Mouse (Mus musculus) midbrain, embryonic 15.5 days (tissue): ENCODE data around the gene Rpl9-ps1. TPM values are rescaled to one million over a fixed set of nuclear protein-coding genes. Genes with fewer than 3 reads are reported as not detected.

Experiments
- ATAC-seq: fragments of 200-750 bp; cut with Nextera tagmentation; replicated peaks from 2 replicates; pipeline ENCODE4 v1.8.0; 2017; ENCODE audit warnings: moderate TSS enrichment
- H3K27ac ChIP-seq: fragments of 300-500 bp; sonication (generic); 2 replicates; pipeline ENCODE4 v1.5.1; 2015; ENCODE audit warnings: mild to moderate bottlenecking, inconsistent platforms
- H3K27me3 ChIP-seq: fragments of 300-500 bp; sonication (generic); replicated peaks from 2 replicates; pipeline ENCODE4 v1.6.1; 2015; ENCODE audit warnings: inconsistent platforms
- H3K36me3 ChIP-seq: fragments of 300-500 bp; sonication (generic); replicated peaks from 2 replicates; pipeline ENCODE4 v1.6.1; 2015; ENCODE audit warnings: inconsistent platforms
- H3K4me1 ChIP-seq: fragments of 300-500 bp; sonication (generic); 2 replicates; pipeline ENCODE4 v1.6.1; 2015; ENCODE audit warnings: inconsistent platforms
- H3K4me2 ChIP-seq: fragments of 300-500 bp; sonication (generic); 2 replicates; pipeline ENCODE4 v1.6.1; 2015; ENCODE audit warnings: inconsistent platforms, mild to moderate bottlenecking, moderate library complexity
- H3K4me3 ChIP-seq: fragments of 300-500 bp; sonication (generic); 2 replicates; pipeline ENCODE4 v1.5.1; 2015; ENCODE audit warnings: mild to moderate bottlenecking, inconsistent platforms
- H3K9ac ChIP-seq: fragments of 300-500 bp; sonication (generic); 2 replicates; pipeline ENCODE4 v1.6.1; 2015; ENCODE audit warnings: mild to moderate bottlenecking, inconsistent platforms
- H3K9me3 ChIP-seq: fragments of 300-500 bp; sonication (generic); 2 replicates; pipeline ENCODE4 v1.6.1; 2016; ENCODE audit warnings: inconsistent platforms
- WGBS: fragments of 180-500 bp; shearing (Covaris S2); methylation state at CpG from one replicate; pipeline ENCODE4 v1.1.7; 2015; ENCODE audit warnings: mixed read lengths; 5-methylcytosine and 5-hydroxymethylcytosine counted together
- polyA plus RNA-seq: library from polyadenylated mRNA; unstranded; fragments of >200 nt; fragmentation: Nextera tagmentation; extraction: Ambion mirVana; gene quantifications from 2 replicates; pipeline ENCODE4 v1.2.1, GENCODE M21; 2015

Rpl9-ps1 gene
- polyA plus RNA-seq, 1 experiment from 2014 or later: not detected

GRCm38 (mm10) chr11:83640141-83640540 lies 5.3 kb downstream of the Rpl9-ps1 start:
- no peak overlapping the region for H3K27ac ChIP-seq
- H3K9ac ChIP-seq: no peak overlapping the region
- H3K4me3 ChIP-seq: no peak overlapping the region
- no peaks in the 10 kb centered on the region for H3K4me1 ChIP-seq
- no peak overlapping the region for H3K4me2 ChIP-seq
- no peaks in the 10 kb centered on the region for H3K27me3 ChIP-seq
- H3K9me3 ChIP-seq: no peaks in the 10 kb centered on the region
- no peaks in the 10 kb centered on the region for H3K36me3 ChIP-seq
- ATAC-seq: no peak
- WGBS: 89% methylated on average over 5 of the region's 5 CpGs

GRCm38 (mm10) chr11:83639533-83639932 lies 5.9 kb downstream of the Rpl9-ps1 start:
- H3K4me1 ChIP-seq: no peaks in the 10 kb centered on the region
- no peaks in the 10 kb centered on the region for H3K36me3 ChIP-seq
- no peak overlapping the region for H3K4me2 ChIP-seq
- H3K9me3 ChIP-seq: no peaks in the 10 kb centered on the region
- no peak overlapping the region for H3K9ac ChIP-seq
- WGBS: 67% methylated on average over 3 of the region's 3 CpGs
- no peak overlapping the region for H3K27ac ChIP-seq
- no peak overlapping the region for H3K4me3 ChIP-seq
- no peak for ATAC-seq
- no peaks in the 10 kb centered on the region for H3K27me3 ChIP-seq

- H3K9ac ChIP-seq: no peak overlapping the region
- H3K27me3 ChIP-seq: no peaks in the 10 kb centered on the region
- H3K4me2 ChIP-seq: no peak overlapping the region
- no peak overlapping the region for H3K4me3 ChIP-seq
- ATAC-seq: no peak
- H3K9me3 ChIP-seq: no peaks in the 10 kb centered on the region
- no peaks in the 10 kb centered on the region for H3K36me3 ChIP-seq
- WGBS: 55% methylated on average over 2 of the region's 2 CpGs
- no peaks in the 10 kb centered on the region for H3K4me1 ChIP-seq
- no peak overlapping the region for H3K27ac ChIP-seq
Observed at GRCm38 (mm10) chr11:83638934-83639333, 6.5 kb downstream of the Rpl9-ps1 start.

GRCm38 (mm10) chr11:83636742-83637235 lies 8.6 kb downstream of the Rpl9-ps1 start:
- Histone ChIP-seq H3K27ac (no peak overlapping the region), H3K4me2 (no peak overlapping the region), H3K9ac (no peak overlapping the region), H3K9me3 (no peaks in the 10 kb centered on the region), H3K27me3 (no peaks in the 10 kb centered on the region), H3K36me3 (no peaks in the 10 kb centered on the region), H3K4me3 (no peak overlapping the region), H3K4me1 (no peaks in the 10 kb centered on the region)
- ATAC-seq: no peak
- WGBS: 79% methylated on average over 1 of the region's 1 CpGs

GRCm38 (mm10) chr11:83634898-83635297 lies 10.5 kb downstream of the Rpl9-ps1 start:
- Histone ChIP-seq H3K27me3 (no peaks in the 10 kb centered on the region), H3K4me3 (no peak overlapping the region), H3K9ac (no peak overlapping the region), H3K4me2 (no peak overlapping the region), H3K4me1 (no peaks in the 10 kb centered on the region), H3K36me3 (no peaks in the 10 kb centered on the region), H3K27ac (no peak overlapping the region), H3K9me3 (no peaks in the 10 kb centered on the region)
- 94% methylated on average over 2 of the region's 2 CpGs for WGBS
- ATAC-seq: no peak

- H3K4me2 ChIP-seq: no peak overlapping the region
- H3K36me3 ChIP-seq: no peaks in the 10 kb centered on the region
- no peaks in the 10 kb centered on the region for H3K27me3 ChIP-seq
- no peak for ATAC-seq
- no peaks in the 10 kb centered on the region for H3K9me3 ChIP-seq
- no peak overlapping the region for H3K27ac ChIP-seq
- H3K9ac ChIP-seq: no peak overlapping the region
- no peak overlapping the region for H3K4me3 ChIP-seq
- H3K4me1 ChIP-seq: no peaks in the 10 kb centered on the region
- WGBS: 42% methylated on average over 4 of the region's 4 CpGs
Observed at GRCm38 (mm10) chr11:83634425-83634824, 11.0 kb downstream of the Rpl9-ps1 start.

- Histone ChIP-seq H3K9me3 (no peaks in the 10 kb centered on the region), H3K27me3 (no peaks in the 10 kb centered on the region), H3K4me3 (no peak overlapping the region), H3K27ac (no peak overlapping the region), H3K9ac (no peak overlapping the region), H3K4me2 (no peak overlapping the region), H3K4me1 (no peaks in the 10 kb centered on the region), H3K36me3 (no peaks in the 10 kb centered on the region)
- no peak for ATAC-seq
- WGBS: 76% methylated on average over 4 of the region's 4 CpGs
Observed at GRCm38 (mm10) chr11:83632744-83633143, 12.7 kb downstream of the Rpl9-ps1 start.

- no peak overlapping the region for H3K4me2 ChIP-seq
- no peak overlapping the region for H3K27ac ChIP-seq
- no peak overlapping the region for H3K4me3 ChIP-seq
- WGBS: 83% methylated on average over 2 of the region's 2 CpGs
- H3K9ac ChIP-seq: no peak overlapping the region
- no peaks in the 10 kb centered on the region for H3K27me3 ChIP-seq
- ATAC-seq: no peak
- no peaks in the 10 kb centered on the region for H3K9me3 ChIP-seq
- no peaks in the 10 kb centered on the region for H3K36me3 ChIP-seq
- H3K4me1 ChIP-seq: no peaks in the 10 kb centered on the region
Observed at GRCm38 (mm10) chr11:83631065-83631464, 14.4 kb downstream of the Rpl9-ps1 start.

GRCm38 (mm10) chr11:83630630-83631029 lies 14.8 kb downstream of the Rpl9-ps1 start:
- Histone ChIP-seq H3K9ac (no peak overlapping the region), H3K4me2 (no peak overlapping the region), H3K4me3 (no peak overlapping the region), H3K27ac (no peak overlapping the region), H3K9me3 (no peaks in the 10 kb centered on the region), H3K4me1 (no peaks in the 10 kb centered on the region), H3K27me3 (no peaks in the 10 kb centered on the region), H3K36me3 (no peaks in the 10 kb centered on the region)
- WGBS: 92% methylated on average over 1 of the region's 1 CpGs
- no peak for ATAC-seq

- H3K4me3 ChIP-seq: no peak overlapping the region
- ATAC-seq: no peak
- H3K27ac ChIP-seq: no peak overlapping the region
- H3K4me2 ChIP-seq: no peak overlapping the region
- H3K27me3 ChIP-seq: no peaks in the 10 kb centered on the region
- no peaks in the 10 kb centered on the region for H3K36me3 ChIP-seq
- H3K4me1 ChIP-seq: no peaks in the 10 kb centered on the region
- no peak overlapping the region for H3K9ac ChIP-seq
- no peaks in the 10 kb centered on the region for H3K9me3 ChIP-seq
- 93% methylated on average over 9 of the region's 9 CpGs for WGBS
Observed at GRCm38 (mm10) chr11:83628808-83629207, 16.6 kb downstream of the Rpl9-ps1 start.

- Histone ChIP-seq H3K4me3 (no peak overlapping the region), H3K27me3 (no peaks in the 10 kb centered on the region), H3K9ac (no peak overlapping the region), H3K9me3 (no peaks in the 10 kb centered on the region), H3K36me3 (no peaks in the 10 kb centered on the region), H3K4me1 (no peaks in the 10 kb centered on the region), H3K27ac (no peak overlapping the region), H3K4me2 (no peak overlapping the region)
- no peak for ATAC-seq
- 91% methylated on average over 3 of the region's 3 CpGs for WGBS
Observed at GRCm38 (mm10) chr11:83623586-83623985, 21.8 kb downstream of the Rpl9-ps1 start.

GRCm38 (mm10) chr11:83619037-83619436 lies 26.4 kb downstream of the Rpl9-ps1 start:
- WGBS: 98% methylated on average over 1 of the region's 1 CpGs
- Histone ChIP-seq H3K4me3 (no peak overlapping the region), H3K4me1 (no peaks in the 10 kb centered on the region), H3K9ac (no peak overlapping the region), H3K27me3 (no peaks in the 10 kb centered on the region), H3K27ac (no peak overlapping the region), H3K4me2 (no peak overlapping the region), H3K36me3 (no peaks in the 10 kb centered on the region), H3K9me3 (no peaks in the 10 kb centered on the region)
- ATAC-seq: no peak

- no peaks in the 10 kb centered on the region for H3K27me3 ChIP-seq
- H3K36me3 ChIP-seq: no peaks in the 10 kb centered on the region
- ATAC-seq: no peak
- H3K27ac ChIP-seq: no peak overlapping the region
- H3K4me2 ChIP-seq: no peak overlapping the region
- no peak overlapping the region for H3K4me3 ChIP-seq
- 72% methylated on average over 5 of the region's 5 CpGs for WGBS
- H3K9ac ChIP-seq: no peak overlapping the region
- H3K4me1 ChIP-seq: no peaks in the 10 kb centered on the region
- H3K9me3 ChIP-seq: no peaks in the 10 kb centered on the region
Observed at GRCm38 (mm10) chr11:83618238-83618637, 27.2 kb downstream of the Rpl9-ps1 start.
